Mouse (Mus musculus): ENCODE results near the gene Olfr981. TPM values are rescaled to one million over a fixed set of nuclear protein-coding genes. Genes with fewer than 3 reads are reported as not detected.
"Not testable (repeated sequence)": the region's sequence is repeated elsewhere in the genome, so short reads cannot be mapped to it uniquely, and the experiment has no call there.

The Olfr981 gene
- polyA plus RNA-seq (2015; fragmentation: Nextera tagmentation; extraction: Ambion mirVana), result not detected in 2 replicates

DNA sequence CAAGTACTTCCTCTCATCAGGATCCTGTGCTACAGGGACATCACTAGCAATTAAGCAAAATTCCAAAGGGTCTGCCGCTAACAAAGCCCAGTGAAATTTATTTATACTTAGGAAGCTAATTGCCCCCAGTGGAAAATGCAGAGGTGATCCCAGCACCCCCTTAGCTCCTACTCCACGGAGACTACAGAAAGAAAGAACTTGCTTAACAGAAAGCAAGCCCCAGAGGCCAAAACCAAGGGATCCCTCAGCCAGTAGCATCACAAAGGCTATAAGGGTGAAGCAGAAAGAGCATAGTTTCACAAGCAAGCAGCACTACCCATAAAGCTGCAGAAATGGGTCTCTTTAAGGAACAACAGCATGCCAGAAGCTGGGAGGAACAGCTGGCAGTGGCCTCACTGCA, at the start of gene Olfr981:
TSS of gene Olfr981 (plus strand) at position 301 of the 400 bp plus-strand sequence.
- no peaks in the 10 kb centered on the region for H3K4me1 ChIP-seq
- no peak within 1 kb of the TSS for H3K4me3 ChIP-seq (replicated peaks)
- H3K9me3 ChIP-seq (replicated peaks), result no peaks in the 10 kb centered on the region
- 63% methylated on average over 2 of the region's 2 CpGs for WGBS
- ATAC-seq (ENCODE audit: low FRiP score), result no peak
- H3K36me3 ChIP-seq, result no peaks in the 10 kb centered on the region
- H3K4me2 ChIP-seq, result no peak within 1 kb of the TSS
- H3K27me3 ChIP-seq (replicated peaks), result no peaks in the 10 kb centered on the region
- no peak within 1 kb of the TSS for H3K9ac ChIP-seq (replicated peaks)
- no peak within 1 kb of the TSS for H3K27ac ChIP-seq (replicated peaks)

DNA sequence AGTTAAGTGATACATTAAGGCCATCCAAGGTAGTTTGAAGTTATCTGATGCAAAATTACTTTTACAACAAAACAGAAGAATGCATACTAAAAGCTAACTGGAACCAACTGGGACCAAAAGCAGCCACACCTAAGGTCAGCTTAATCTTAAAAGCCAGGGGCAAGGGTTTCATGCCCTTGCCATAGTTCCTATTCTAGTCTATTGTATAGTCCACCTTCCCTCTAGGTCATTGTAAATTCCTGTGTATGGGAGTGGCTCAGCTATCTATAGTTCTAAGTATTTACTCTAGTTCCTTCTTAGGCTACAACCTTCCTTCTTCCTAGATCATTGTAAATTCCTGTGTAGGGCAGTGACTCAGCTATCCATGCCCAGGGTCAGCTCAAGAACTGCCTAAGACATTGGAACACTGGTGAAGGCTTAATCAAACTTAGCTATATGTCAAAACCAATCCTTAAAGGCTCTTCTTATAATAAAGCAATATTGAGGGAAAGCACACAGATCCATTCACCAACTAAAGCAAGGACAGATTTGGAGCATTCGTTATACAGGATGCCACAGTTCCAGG, 44.6 kb upstream of the Olfr981 start:
- H3K4me1 ChIP-seq; ATAC-seq (ENCODE audit: low FRiP score): not testable (repeated sequence)

DNA sequence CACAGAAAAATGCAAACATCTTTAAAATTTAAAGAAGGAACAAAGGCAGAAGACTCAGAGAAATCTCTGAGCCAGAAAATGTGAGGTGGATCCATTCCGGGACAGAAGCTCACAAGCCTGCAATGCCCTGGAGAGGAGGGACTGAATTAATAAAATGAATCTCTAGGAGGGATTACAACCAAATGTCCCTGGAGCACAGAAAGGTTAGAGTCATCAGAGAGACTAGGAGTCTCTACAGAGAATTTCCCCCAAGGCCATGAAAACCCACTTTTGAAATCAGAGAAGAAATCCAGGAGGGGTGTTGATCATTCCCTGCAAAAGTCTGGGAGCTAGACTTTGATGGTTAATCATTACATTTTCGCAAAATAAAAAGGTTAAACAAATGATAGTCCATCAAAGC, 29.5 kb upstream of the Olfr981 start, which contains the start of gene Olfr978:
TSS of gene Olfr978 (plus strand) at position 301 of the 400 bp plus-strand sequence.
- Histone ChIP-seq H3K4me3 (replicated peaks) (no peak within 1 kb of the TSS), H3K27ac (replicated peaks) (no peak within 1 kb of the TSS), H3K9me3 (replicated peaks) (no peaks in the 10 kb centered on the region), H3K36me3 (no peaks in the 10 kb centered on the region), H3K27me3 (replicated peaks) (no peaks in the 10 kb centered on the region), H3K9ac (replicated peaks) (no peak within 1 kb of the TSS), H3K4me1 (no peaks in the 10 kb centered on the region), H3K4me2 (no peak within 1 kb of the TSS)
- ATAC-seq (ENCODE audit: low FRiP score), result no peak
- 93% methylated on average over 2 of the region's 2 CpGs for WGBS

More for the DNA sequence above, 44.6 kb upstream of the Olfr981 start:
- not testable (repeated sequence) for H3K27me3 ChIP-seq (replicated peaks); H3K9me3 ChIP-seq (replicated peaks); H3K4me3 ChIP-seq (replicated peaks); H3K36me3 ChIP-seq; H3K27ac ChIP-seq (replicated peaks); H3K4me2 ChIP-seq; H3K9ac ChIP-seq (replicated peaks)
- WGBS, result 90% methylated on average over 1 of the region's 1 CpGs

DNA sequence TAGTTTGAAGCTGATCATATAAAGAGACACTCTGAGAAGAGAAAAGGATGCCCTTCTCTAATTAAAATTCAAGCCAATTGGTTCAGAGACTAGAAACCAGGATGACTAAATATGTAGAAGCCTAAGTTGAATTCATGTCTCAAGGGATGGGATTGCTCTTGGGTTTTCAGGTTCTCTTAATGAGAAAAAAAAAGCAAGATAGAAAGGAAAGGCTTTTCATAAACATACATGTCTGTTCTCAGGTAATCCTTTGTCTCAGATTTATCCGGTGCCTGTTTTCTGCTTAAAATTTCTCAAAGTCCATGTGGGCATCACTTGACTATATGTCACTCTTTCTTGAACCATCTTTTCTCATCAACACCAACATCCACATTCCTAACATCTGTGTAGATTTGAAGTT, 17.9 kb upstream of the Olfr981 start, which contains the start of gene Olfr979:
TSS of gene Olfr979 (minus strand) at position 101 of the 400 bp plus-strand sequence.
- Histone ChIP-seq H3K9me3 (replicated peaks) (no peaks in the 10 kb centered on the region), H3K36me3 (no peaks in the 10 kb centered on the region), H3K27me3 (replicated peaks) (no peaks in the 10 kb centered on the region), H3K9ac (replicated peaks) (no peak within 1 kb of the TSS), H3K4me3 (replicated peaks) (no peak within 1 kb of the TSS), H3K27ac (replicated peaks) (no peak within 1 kb of the TSS), H3K4me2 (no peak within 1 kb of the TSS), H3K4me1 (no peaks in the 10 kb centered on the region)
- ATAC-seq (ENCODE audit: low FRiP score), result no peak
- 95% methylated on average over 1 of the region's 1 CpGs for WGBS

DNA sequence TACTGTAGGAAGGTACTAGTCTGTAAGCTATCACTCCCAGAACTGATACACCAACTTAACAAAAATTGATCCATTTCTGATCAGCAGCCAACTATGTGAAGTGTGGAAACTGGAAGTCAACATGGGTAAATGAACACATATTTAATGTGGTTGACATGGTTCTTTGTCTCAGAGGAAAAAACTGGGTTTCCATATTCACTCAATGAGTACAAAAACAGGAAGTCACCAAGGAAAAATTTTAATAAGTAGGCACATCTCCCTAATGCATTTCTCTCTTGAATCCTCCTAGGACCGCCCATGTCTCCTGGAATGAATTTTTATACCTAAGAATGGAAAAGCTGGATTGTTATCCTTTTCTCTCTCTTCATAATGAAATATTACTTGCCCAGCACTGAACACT, 11.8 kb upstream of the Olfr981 start, which contains the start of gene Olfr980:
TSS of gene Olfr980 (minus strand) at position 101 of the 400 bp plus-strand sequence.
- H3K4me3 ChIP-seq (replicated peaks), result no peak within 1 kb of the TSS
- no peak for ATAC-seq (ENCODE audit: low FRiP score)
- H3K4me2 ChIP-seq, result no peak within 1 kb of the TSS
- H3K9ac ChIP-seq (replicated peaks), result no peak within 1 kb of the TSS
- H3K27ac ChIP-seq (replicated peaks), result no peak within 1 kb of the TSS
- no peaks in the 10 kb centered on the region for H3K36me3 ChIP-seq
- H3K27me3 ChIP-seq (replicated peaks), result no peaks in the 10 kb centered on the region
- H3K4me1 ChIP-seq, result no peaks in the 10 kb centered on the region
- H3K9me3 ChIP-seq (replicated peaks), result no peaks in the 10 kb centered on the region
- 86% methylated on average over 1 of the region's 1 CpGs for WGBS

DNA sequence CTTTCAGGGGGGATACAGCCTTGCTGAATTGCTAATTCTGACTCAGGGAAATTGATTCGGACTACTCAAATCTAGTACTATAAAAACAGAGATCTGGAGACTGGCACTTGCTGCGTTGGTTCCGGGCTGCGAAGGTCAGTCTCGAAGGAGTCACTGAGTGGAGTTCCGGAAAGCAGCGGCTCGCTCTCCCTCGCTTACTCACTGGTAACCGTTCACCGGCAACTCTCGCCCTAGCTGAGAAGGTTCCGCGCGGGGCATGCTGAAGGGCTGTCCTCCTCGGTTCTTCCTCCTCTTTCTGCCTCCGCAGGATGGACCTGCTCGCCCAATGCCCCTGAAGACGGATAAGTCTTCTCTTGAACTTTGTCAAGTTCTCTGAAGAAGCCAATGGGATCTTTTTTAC, 28.9 kb downstream of the Olfr981 start:
- Histone ChIP-seq H3K27ac (replicated peaks) (no peak overlapping the region), H3K9ac (replicated peaks) (no peak overlapping the region), H3K4me3 (replicated peaks) (no peak overlapping the region), H3K9me3 (replicated peaks) (no peaks in the 10 kb centered on the region), H3K36me3 (no peaks in the 10 kb centered on the region), H3K4me1 (no peaks in the 10 kb centered on the region), H3K4me2 (no peak overlapping the region), H3K27me3 (replicated peaks) (no peaks in the 10 kb centered on the region)
- no peak for ATAC-seq (ENCODE audit: low FRiP score)
- 94% methylated on average over 19 of the region's 19 CpGs for WGBS

DNA sequence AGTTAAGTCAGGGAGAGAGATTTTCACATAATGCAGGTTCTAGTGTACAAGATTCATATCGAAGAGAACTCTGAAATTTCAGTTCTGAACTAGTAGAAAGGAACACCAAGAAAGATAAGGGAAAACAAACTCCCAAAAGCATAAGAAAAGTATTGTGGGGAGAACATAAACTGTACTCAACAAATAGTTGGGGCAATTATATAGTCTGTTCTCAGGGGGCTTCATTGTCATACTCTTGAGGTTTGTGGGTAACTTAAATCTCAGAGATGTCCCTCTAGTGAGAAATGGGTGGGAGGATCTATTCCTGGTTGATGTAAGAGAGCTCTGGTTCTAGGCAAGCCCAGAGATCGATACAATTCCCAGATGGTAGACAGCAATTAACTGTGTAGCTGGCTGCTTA, 52.3 kb downstream of the Olfr981 start, which contains the start of gene Olfr982:
TSS of gene Olfr982 (plus strand) at position 301 of the 400 bp plus-strand sequence.
- no peak within 1 kb of the TSS for H3K9ac ChIP-seq (replicated peaks)
- H3K36me3 ChIP-seq, result no peaks in the 10 kb centered on the region
- H3K4me1 ChIP-seq, result no peaks in the 10 kb centered on the region
- H3K27me3 ChIP-seq (replicated peaks), result no peaks in the 10 kb centered on the region
- H3K9me3 ChIP-seq (replicated peaks), result no peaks in the 10 kb centered on the region
- 83% methylated on average over 2 of the region's 2 CpGs for WGBS
- no peak within 1 kb of the TSS for H3K4me3 ChIP-seq (replicated peaks)
- H3K27ac ChIP-seq (replicated peaks), result no peak within 1 kb of the TSS
- H3K4me2 ChIP-seq, result no peak within 1 kb of the TSS
- no peak for ATAC-seq (ENCODE audit: low FRiP score)

Other genes with a start within 250 kb of the Olfr981 start
- gene Olfr968, start 238.2 kb upstream of the Olfr981 start, polyA plus RNA-seq (2015; fragmentation: Nextera tagmentation; extraction: Ambion mirVana), result not detected in 2 replicates
- gene Olfr969, start 230.5 kb upstream of the Olfr981 start, polyA plus RNA-seq (2015; fragmentation: Nextera tagmentation; extraction: Ambion mirVana), result not detected in 2 replicates
- not detected in 2 replicates for gene Olfr970, start 212.6 kb upstream of the Olfr981 start, polyA plus RNA-seq (2015; fragmentation: Nextera tagmentation; extraction: Ambion mirVana)
- not detected in 2 replicates for gene Olfr971, start 184.6 kb upstream of the Olfr981 start, polyA plus RNA-seq (2015; fragmentation: Nextera tagmentation; extraction: Ambion mirVana)
- gene Olfr972, start 155.0 kb upstream of the Olfr981 start, polyA plus RNA-seq (2015; fragmentation: Nextera tagmentation; extraction: Ambion mirVana), result not detected in 2 replicates
- gene Olfr229, start 114.1 kb upstream of the Olfr981 start, polyA plus RNA-seq (2015; fragmentation: Nextera tagmentation; extraction: Ambion mirVana), result not detected in 2 replicates
- gene Olfr974, start 84.0 kb upstream of the Olfr981 start, polyA plus RNA-seq (2015; fragmentation: Nextera tagmentation; extraction: Ambion mirVana), result not detected in 2 replicates
- gene Olfr975, start 69.4 kb upstream of the Olfr981 start, polyA plus RNA-seq (2015; fragmentation: Nextera tagmentation; extraction: Ambion mirVana), result not detected in 2 replicates
- not detected in 2 replicates for gene Olfr976, start 60.3 kb upstream of the Olfr981 start, polyA plus RNA-seq (2015; fragmentation: Nextera tagmentation; extraction: Ambion mirVana)
- gene Olfr978, start 29.4 kb upstream of the Olfr981 start, polyA plus RNA-seq (2015; fragmentation: Nextera tagmentation; extraction: Ambion mirVana), result not detected in 2 replicates
- not detected in 2 replicates for gene Olfr979, start 18.0 kb upstream of the Olfr981 start, polyA plus RNA-seq (2015; fragmentation: Nextera tagmentation; extraction: Ambion mirVana)
- gene Olfr980, start 11.9 kb upstream of the Olfr981 start, polyA plus RNA-seq (2015; fragmentation: Nextera tagmentation; extraction: Ambion mirVana), result not detected in 2 replicates
- not detected in 2 replicates for gene Olfr982, start 52.4 kb downstream of the Olfr981 start, polyA plus RNA-seq (2015; fragmentation: Nextera tagmentation; extraction: Ambion mirVana)
- not detected in 2 replicates for gene Olfr983, start 72.1 kb downstream of the Olfr981 start, polyA plus RNA-seq (2015; fragmentation: Nextera tagmentation; extraction: Ambion mirVana)
- gene Olfr984, start 92.7 kb downstream of the Olfr981 start, polyA plus RNA-seq (2015; fragmentation: Nextera tagmentation; extraction: Ambion mirVana), result not detected in 2 replicates
- not detected in 2 replicates for gene Olfr985, start 108.7 kb downstream of the Olfr981 start, polyA plus RNA-seq (2015; fragmentation: Nextera tagmentation; extraction: Ambion mirVana)
- not detected in 2 replicates for gene Tmem225, start 126.7 kb downstream of the Olfr981 start, polyA plus RNA-seq (2015; fragmentation: Nextera tagmentation; extraction: Ambion mirVana)
- gene Olfr986, start 159.5 kb downstream of the Olfr981 start, polyA plus RNA-seq (2015; fragmentation: Nextera tagmentation; extraction: Ambion mirVana), result 0.05 and 0.08 TPM in 2 replicates
- gene Zfp202, start 170.9 kb downstream of the Olfr981 start, polyA plus RNA-seq (2015; fragmentation: Nextera tagmentation; extraction: Ambion mirVana), result 10.2 and 11.0 TPM in 2 replicates
- gene Scn3b, start 247.8 kb downstream of the Olfr981 start, polyA plus RNA-seq (2015; fragmentation: Nextera tagmentation; extraction: Ambion mirVana), result 121 and 137 TPM in 2 replicates